Mouse (Mus musculus): ENCODE measurements around the gene Osbpl8.
"Not testable (repeated sequence)": the region's sequence is repeated elsewhere in the genome, so short reads cannot be mapped to it uniquely, and the experiment has no call there.

DNA sequence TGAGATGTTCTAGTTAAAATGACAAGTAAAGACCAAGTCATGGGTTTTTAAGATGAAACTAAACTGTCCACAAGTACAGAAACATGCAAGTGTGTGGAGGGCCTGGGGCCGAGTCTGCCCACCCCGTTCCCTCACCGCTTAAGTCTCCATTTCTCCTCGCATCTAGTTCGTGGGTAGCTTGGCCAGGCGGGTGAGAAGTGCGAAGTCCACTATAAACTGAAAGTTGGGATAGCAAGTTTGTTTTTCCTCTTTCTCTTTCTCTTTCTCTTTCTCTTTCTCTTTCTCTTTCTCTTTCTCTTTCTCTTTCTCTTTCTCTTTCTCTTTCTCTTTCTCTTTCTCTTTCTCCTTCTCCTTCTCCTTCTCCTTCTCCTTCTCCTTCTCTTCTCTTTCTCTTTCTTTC is 67.7 kb downstream of the Osbpl8 start:
- not testable (repeated sequence) for TF ChIP-seq GATA1 (IDR thresholded peaks at IDR 0.05; ENCODE audit: borderline replicate concordance, low read length); FLI1 (IDR thresholded peaks at IDR 0.05; ENCODE audit: low read length)
